Mouse (Mus musculus) midbrain, embryonic 11.5 days (tissue): Measurements from ENCODE around the gene Defb19. TPM values are rescaled to one million over a fixed set of nuclear protein-coding genes. Genes with fewer than 3 reads are reported as not detected.

Experiments
- ATAC-seq: fragments of 200-750 bp; cut with Nextera tagmentation; 2 replicates; pipeline ENCODE4 v1.8.0; 2017; ENCODE audit warnings: moderate TSS enrichment, moderate library complexity; ENCODE audit not compliant: low FRiP score
- DNase-seq: peaks from one replicate; pipeline ENCODE4 v3.0.0; 2015; ENCODE audit warnings: low spot score; ENCODE audit errors: missing footprints
- H3K27ac ChIP-seq: fragments of 300-500 bp; sonication (generic); 2 replicates; pipeline ENCODE4 v1.5.1; 2014; ENCODE audit warnings: low read depth, low read length
- H3K27me3 ChIP-seq: fragments of 300-500 bp; sonication (generic); 2 replicates; pipeline ENCODE4 v1.6.1; 2014; ENCODE audit warnings: mild to moderate bottlenecking, low read length, moderate library complexity, mixed read lengths; ENCODE audit not compliant: control insufficient read depth, insufficient read depth
- H3K36me3 ChIP-seq: fragments of 300-500 bp; sonication (generic); 2 replicates; pipeline ENCODE4 v1.6.1; 2014; ENCODE audit warnings: mild to moderate bottlenecking, low read length, moderate library complexity, mixed read lengths; ENCODE audit not compliant: control insufficient read depth, insufficient read depth
- H3K4me1 ChIP-seq: fragments of 300-500 bp; sonication (generic); 2 replicates; pipeline ENCODE4 v1.6.1; 2014; ENCODE audit warnings: low read length; ENCODE audit not compliant: control insufficient read depth, insufficient read depth
- H3K4me2 ChIP-seq: fragments of 300-500 bp; sonication (generic); 2 replicates; pipeline ENCODE4 v1.6.1; 2014; ENCODE audit warnings: mild to moderate bottlenecking, moderate library complexity
- H3K4me3 ChIP-seq: fragments of 300-500 bp; sonication (generic); 2 replicates; pipeline ENCODE4 v1.5.1; 2014; ENCODE audit warnings: low read depth, low read length
- H3K9ac ChIP-seq: fragments of 300-500 bp; sonication (generic); 2 replicates; pipeline ENCODE4 v1.6.1; 2014; ENCODE audit warnings: low read length
- H3K9me3 ChIP-seq: fragments of 300-500 bp; sonication (generic); 2 replicates; pipeline ENCODE4 v1.6.1; 2016; ENCODE audit warnings: low read length; ENCODE audit not compliant: control insufficient read depth
- WGBS: fragments of 180-500 bp; shearing (Covaris S2); extraction: QIAGEN DNeasy Blood & Tissue Kit; methylation state at CpG from one replicate; pipeline ENCODE4 v1.1.7; 2014; 5-methylcytosine and 5-hydroxymethylcytosine counted together
- polyA plus RNA-seq: library from polyadenylated mRNA; unstranded; fragments of >200 nt; fragmentation: Nextera tagmentation; extraction: Ambion mirVana; gene quantifications from 2 replicates; pipeline ENCODE4 v1.2.1, GENCODE M21; 2014

Gene Defb19
- polyA plus RNA-seq, 1 experiment from 2014 or later: not detected

- no peak within 1 kb of the TSS for H3K27ac ChIP-seq
- WGBS: 61% methylated on average over 13 of the region's 13 CpGs
- ATAC-seq (no peak), DNase-seq (no peak)
- H3K27me3 ChIP-seq: no peaks in the 10 kb centered on the region
- no peak within 1 kb of the TSS for H3K4me3 ChIP-seq
- no peaks in the 10 kb centered on the region for H3K36me3 ChIP-seq
- H3K9ac ChIP-seq: no peak within 1 kb of the TSS
- no peaks in the 10 kb centered on the region; the same call in 1 of the 2 replicates for H3K9me3 ChIP-seq
- H3K4me1 ChIP-seq: no peaks in the 10 kb centered on the region
- H3K4me2 ChIP-seq: no peak within 1 kb of the TSS
Measured at GRCm38 (mm10) chr2:152539944-152540710, 40.0 kb downstream of the Defb19 start, which contains the start of gene Defb29. Defb29 (minus strand) TSS chr2:152540098.

Other genes with a start within 250 kb of the Defb19 start
- gene Rbck1, start 247.7 kb downstream of the Defb19 start, polyA plus RNA-seq: 62.0 and 70.1 TPM in 2 replicates
- gene Trib3, start 236.3 kb downstream of the Defb19 start, polyA plus RNA-seq: 1.1 and 1.2 TPM in 2 replicates
- 5.3 and 6.2 TPM in 2 replicates for gene Nrsn2, start 203.7 kb downstream of the Defb19 start, polyA plus RNA-seq
- gene Sox12, start 182.2 kb downstream of the Defb19 start, polyA plus RNA-seq: 16.9 and 17.8 TPM in 2 replicates
- gene Zcchc3, start 165.3 kb downstream of the Defb19 start, polyA plus RNA-seq: 52.0 and 55.0 TPM in 2 replicates
- 0.40 and 0.93 TPM in 2 replicates for gene 6820408C15Rik, start 164.7 kb downstream of the Defb19 start, polyA plus RNA-seq
- not detected in 2 replicates for gene Defb23, start 115.7 kb downstream of the Defb19 start, polyA plus RNA-seq
- not detected in 2 replicates for gene Defb20, start 103.2 kb downstream of the Defb19 start, polyA plus RNA-seq
- not detected in 2 replicates for gene Defb22, start 90.2 kb downstream of the Defb19 start, polyA plus RNA-seq
- not detected in 2 replicates for gene Defb26, start 68.6 kb downstream of the Defb19 start, polyA plus RNA-seq
- gene Defb28, start 62.1 kb downstream of the Defb19 start, polyA plus RNA-seq: not detected in 2 replicates
- not detected in 2 replicates for gene Defb29, start 40.2 kb downstream of the Defb19 start, polyA plus RNA-seq
- not detected in 2 replicates for gene Gm17416, start 11.0 kb downstream of the Defb19 start, polyA plus RNA-seq
- not detected in 2 replicates for gene Defb21, start 7.6 kb downstream of the Defb19 start, polyA plus RNA-seq
- not detected in 2 replicates for gene Defb45, start 19.1 kb upstream of the Defb19 start, polyA plus RNA-seq
- not detected in 2 replicates for gene Defb36, start 24.0 kb upstream of the Defb19 start, polyA plus RNA-seq
- not detected in 2 replicates for gene Defb25, start 42.7 kb upstream of the Defb19 start, polyA plus RNA-seq
- 0.18 and 0.22 TPM in 2 replicates for gene Rem1, start 46.6 kb upstream of the Defb19 start, polyA plus RNA-seq
- 117 and 119 TPM in 2 replicates for gene H13, start 89.1 kb upstream of the Defb19 start, polyA plus RNA-seq
- 43.4 and 48.6 TPM in 2 replicates for gene Mcts2, start 106.7 kb upstream of the Defb19 start, polyA plus RNA-seq
- 66.0 and 70.7 TPM in 2 replicates for gene Id1, start 155.9 kb upstream of the Defb19 start, polyA plus RNA-seq
- gene Cox4i2, start 173.9 kb upstream of the Defb19 start, polyA plus RNA-seq: 2.8 and 3.7 TPM in 2 replicates